Mouse (Mus musculus): ENCODE results near the gene Polr3a. TPM values are rescaled to one million over a fixed set of nuclear protein-coding genes. Genes with fewer than 3 reads are reported as not detected.

Polr3a gene
- total and polyA plus RNA-seq, 2 experiments from 2014 or later, result 13.4 to 29.9 TPM

Other genes starting within 250 kb of the Polr3a start
- gene Dlg5, start 241.1 kb downstream of the Polr3a start, total RNA-seq (2014; rRNA removed), result 45.6 and 70.6 TPM in 2 replicates
- gene Dlg5, start 241.1 kb downstream of the Polr3a start, polyA plus RNA-seq (2015; fragmentation: Nextera tagmentation; extraction: Ambion mirVana), result 9.5 and 14.1 TPM in 2 replicates
- 0.38 TPM in 1 of 2 replicates, not detected in the other for gene E330034G19Rik, start 193.8 kb downstream of the Polr3a start, total RNA-seq (2014; rRNA removed)
- 0.19 TPM in 1 of 2 replicates, not detected in the other for gene E330034G19Rik, start 193.8 kb downstream of the Polr3a start, polyA plus RNA-seq (2015; fragmentation: Nextera tagmentation; extraction: Ambion mirVana)
- gene Rps24, start 67 bp upstream of the Polr3a start, total RNA-seq (2014; rRNA removed), result 1,310 and 1,631 TPM in 2 replicates
- 795 and 979 TPM in 2 replicates for gene Rps24, start 67 bp upstream of the Polr3a start, polyA plus RNA-seq (2015; fragmentation: Nextera tagmentation; extraction: Ambion mirVana)

Measured in forebrain, postnatal 0 days (tissue).